Mouse (Mus musculus): ENCODE results near the gene Tln1. TPM values are rescaled to one million over a fixed set of nuclear protein-coding genes. Genes with fewer than 3 reads are reported as not detected.
"Not testable (repeated sequence)": the region's sequence is repeated elsewhere in the genome, so short reads cannot be mapped to it uniquely, and the experiment has no call there.

Gene Tln1
- polyA plus RNA-seq, 1 experiment = 197 TPM

DNA sequence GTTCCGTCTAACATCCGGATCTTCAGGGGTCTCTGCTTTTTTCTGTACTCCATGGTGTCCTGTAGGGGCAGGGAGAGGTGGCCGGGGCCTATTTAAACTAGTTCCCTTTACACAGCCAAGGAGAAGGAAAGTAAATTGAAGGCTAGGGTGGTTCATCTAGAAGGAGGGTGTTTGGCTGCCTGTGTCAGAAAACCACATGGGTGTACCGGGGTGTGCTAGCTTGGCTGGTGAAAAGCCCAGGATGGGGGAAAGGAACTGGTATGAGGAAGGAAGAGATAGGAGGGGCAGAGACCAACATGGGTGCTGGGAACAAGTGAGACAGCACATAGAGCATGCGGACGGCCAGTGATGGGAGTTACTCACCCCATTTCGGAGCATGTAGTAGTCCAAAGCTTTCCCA, 6.6 kb downstream of the Tln1 start:
- H3K4me1 ChIP-seq (ENCODE audit: control insufficient read depth, insufficient read depth, low read length) = peaks cover 18% of the 10 kb centered on the region
- no peak overlapping the region for H3K4me3 ChIP-seq (replicated peaks; ENCODE audit: extremely low read depth, low read depth, low read length)
- no peak for DNase-seq
- no peak for TF ChIP-seq CTCF (IDR thresholded peaks at IDR 0.05; ENCODE audit: insufficient read depth, low read length)
- TF ChIP-seq POLR2A (IDR thresholded peaks at IDR 0.05; ENCODE audit: borderline replicate concordance, extremely low read depth, low read depth, low read length) = no peak
- 91% methylated on average over 7 of the region's 7 CpGs for WGBS

DNA sequence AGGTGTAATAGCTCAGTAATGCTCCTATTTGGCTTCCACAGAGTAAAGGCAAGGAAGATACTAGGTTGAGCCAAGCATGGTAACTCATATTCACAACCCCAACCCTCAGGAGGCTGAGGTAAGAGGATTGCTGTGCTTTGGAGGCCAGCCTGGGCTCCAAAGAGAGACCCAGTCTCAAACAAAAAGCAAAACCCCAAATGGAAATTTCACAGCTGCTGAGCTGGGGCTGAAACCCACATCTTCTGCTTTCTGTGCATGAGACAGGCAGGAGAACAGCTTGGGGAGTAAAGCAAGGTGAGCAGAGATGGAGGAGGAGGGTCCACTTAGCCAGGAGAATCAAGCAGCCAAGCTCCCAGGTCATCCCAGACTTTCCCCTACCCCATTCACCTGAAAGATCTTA, 8.6 kb downstream of the Tln1 start:
- no peak for DNase-seq
- H3K4me1 ChIP-seq (ENCODE audit: control insufficient read depth, insufficient read depth, low read length) = peaks cover 10% of the 10 kb centered on the region
- TF ChIP-seq CTCF (IDR thresholded peaks at IDR 0.05; ENCODE audit: insufficient read depth, low read length) (no peak), POLR2A (IDR thresholded peaks at IDR 0.05; ENCODE audit: borderline replicate concordance, extremely low read depth, low read depth, low read length) (no peak)
- no peak overlapping the region for H3K4me3 ChIP-seq (replicated peaks; ENCODE audit: extremely low read depth, low read depth, low read length)

DNA sequence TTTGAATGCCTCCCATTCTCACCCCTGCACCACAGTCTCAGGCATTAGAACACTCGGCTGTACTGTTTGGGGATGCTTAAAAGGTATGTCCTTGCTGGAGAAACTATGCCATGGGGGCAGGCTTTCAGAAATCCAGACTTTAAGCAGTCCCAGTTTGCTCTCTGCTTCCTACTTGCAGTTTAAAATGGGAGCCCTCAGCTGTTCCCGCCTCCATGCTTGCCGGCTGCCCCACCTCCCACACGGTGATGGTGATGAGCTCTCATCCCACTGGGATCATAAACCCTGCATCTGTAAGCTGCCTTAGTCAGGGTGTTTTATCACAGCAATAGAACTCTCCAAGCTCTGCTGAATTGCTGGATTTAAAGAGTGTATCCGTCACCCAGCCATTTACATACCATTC, 10.1 kb downstream of the Tln1 start:
- no peak for DNase-seq
- H3K4me1 ChIP-seq (ENCODE audit: control insufficient read depth, insufficient read depth, low read length) = no peaks in the 10 kb centered on the region; the same call in 1 of the 2 replicates
- 97% methylated on average over 5 of the region's 5 CpGs for WGBS
- TF ChIP-seq CTCF (IDR thresholded peaks at IDR 0.05; ENCODE audit: insufficient read depth, low read length) (no peak), POLR2A (IDR thresholded peaks at IDR 0.05; ENCODE audit: borderline replicate concordance, extremely low read depth, low read depth, low read length) (no peak)
- no peak overlapping the region for H3K4me3 ChIP-seq (replicated peaks; ENCODE audit: extremely low read depth, low read depth, low read length)

DNA sequence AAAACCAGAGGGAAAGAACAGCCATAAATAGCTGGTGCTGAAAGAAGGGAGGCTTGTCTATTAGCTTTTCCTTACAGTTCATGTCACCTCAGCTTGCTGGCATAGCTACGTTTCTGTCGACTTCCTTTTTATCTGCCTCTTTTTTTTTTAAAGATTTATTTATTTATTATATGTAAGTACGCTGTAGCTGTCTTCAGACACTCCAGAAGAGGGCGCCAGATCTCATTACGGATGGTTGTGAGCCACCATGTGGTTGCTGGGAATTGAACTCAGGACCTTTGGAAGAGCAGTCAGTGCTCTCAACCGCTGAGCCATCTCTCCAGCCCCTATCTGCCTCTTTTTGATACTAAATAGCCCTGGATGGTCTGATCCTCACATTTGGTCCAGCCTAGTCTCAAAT, 10.6 kb downstream of the Tln1 start:
- H3K4me3 ChIP-seq (replicated peaks; ENCODE audit: extremely low read depth, low read depth, low read length); DNase-seq; H3K4me1 ChIP-seq (ENCODE audit: control insufficient read depth, insufficient read depth, low read length): not testable (repeated sequence)
- whole genome bisulfite sequencing = 65% methylated on average over 6 of the region's 6 CpGs

- 92% methylated on average over 12 of the region's 12 CpGs for WGBS
- H3K4me1 ChIP-seq (ENCODE audit: control insufficient read depth, insufficient read depth, low read length) = no peaks in the 10 kb centered on the region
- DNase-seq = no peak
- TF ChIP-seq CTCF (IDR thresholded peaks at IDR 0.05; ENCODE audit: insufficient read depth, low read length) = no peak
- no peak for TF ChIP-seq POLR2A (IDR thresholded peaks at IDR 0.05; ENCODE audit: borderline replicate concordance, extremely low read depth, low read depth, low read length)
- no peak overlapping the region for H3K4me3 ChIP-seq (replicated peaks; ENCODE audit: extremely low read depth, low read depth, low read length)
Measured at GRCm38 (mm10) chr4:43549055-43549454, 13.4 kb downstream of the Tln1 start.

DNA sequence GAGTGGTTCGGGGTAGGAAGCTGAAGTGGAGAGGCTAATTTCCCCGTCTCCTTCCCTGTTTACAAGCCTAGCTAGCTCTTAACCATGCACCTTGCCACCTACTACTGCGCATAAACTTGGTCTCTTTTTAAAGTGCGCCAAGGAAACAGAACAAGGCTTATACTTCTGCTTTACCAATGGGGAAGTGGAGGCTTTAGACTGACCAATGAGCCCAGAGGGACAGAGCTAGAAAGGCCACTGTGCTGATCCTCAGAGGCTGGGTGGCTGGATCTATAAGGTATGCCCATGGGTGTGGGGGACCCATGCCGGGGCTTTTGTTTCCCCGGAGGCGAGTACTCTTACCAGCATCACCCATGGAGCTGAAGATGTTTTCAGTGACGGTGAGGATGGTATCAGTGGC, 15.3 kb downstream of the Tln1 start:
- no peak for DNase-seq
- Histone ChIP-seq H3K4me3 (replicated peaks; ENCODE audit: extremely low read depth, low read depth, low read length) (no peak overlapping the region), H3K4me1 (ENCODE audit: control insufficient read depth, insufficient read depth, low read length) (no peaks in the 10 kb centered on the region)
- 90% methylated on average over 8 of the region's 8 CpGs for WGBS
- TF ChIP-seq POLR2A (IDR thresholded peaks at IDR 0.05; ENCODE audit: borderline replicate concordance, extremely low read depth, low read depth, low read length) (no peak), CTCF (IDR thresholded peaks at IDR 0.05; ENCODE audit: insufficient read depth, low read length) (no peak)

- 86% methylated on average over 12 of the region's 12 CpGs for WGBS
- no peak for TF ChIP-seq CTCF (IDR thresholded peaks at IDR 0.05; ENCODE audit: insufficient read depth, low read length)
- no peak for TF ChIP-seq POLR2A (IDR thresholded peaks at IDR 0.05; ENCODE audit: borderline replicate concordance, extremely low read depth, low read depth, low read length)
- H3K4me1 ChIP-seq (ENCODE audit: control insufficient read depth, insufficient read depth, low read length) = no peaks in the 10 kb centered on the region
- DNase-seq = no peak
- no peak overlapping the region for H3K4me3 ChIP-seq (replicated peaks; ENCODE audit: extremely low read depth, low read depth, low read length)
Measured at GRCm38 (mm10) chr4:43546375-43547047, 16.0 kb downstream of the Tln1 start.

GRCm38 (mm10) chr4:43542044-43542443, 20.4 kb downstream of the Tln1 start:
- Histone ChIP-seq H3K4me3 (replicated peaks; ENCODE audit: extremely low read depth, low read depth, low read length) (no peak overlapping the region), H3K4me1 (ENCODE audit: control insufficient read depth, insufficient read depth, low read length) (no peaks in the 10 kb centered on the region)
- TF ChIP-seq CTCF (IDR thresholded peaks at IDR 0.05; ENCODE audit: insufficient read depth, low read length) = no peak
- TF ChIP-seq POLR2A (IDR thresholded peaks at IDR 0.05; ENCODE audit: borderline replicate concordance, extremely low read depth, low read depth, low read length) = no peak
- DNase-seq = no peak
- 80% methylated on average over 3 of the region's 3 CpGs for WGBS

GRCm38 (mm10) chr4:43536031-43536430, 26.5 kb downstream of the Tln1 start:
- H3K4me3 ChIP-seq (replicated peaks; ENCODE audit: extremely low read depth, low read depth, low read length) = no peak overlapping the region
- whole genome bisulfite sequencing = 89% methylated on average over 9 of the region's 9 CpGs
- DNase-seq = no peak
- no peaks in the 10 kb centered on the region for H3K4me1 ChIP-seq (ENCODE audit: control insufficient read depth, insufficient read depth, low read length)
- TF ChIP-seq CTCF (IDR thresholded peaks at IDR 0.05; ENCODE audit: insufficient read depth, low read length) (no peak), POLR2A (IDR thresholded peaks at IDR 0.05; ENCODE audit: borderline replicate concordance, extremely low read depth, low read depth, low read length) (no peak)

- DNase-seq = no peak
- H3K4me1 ChIP-seq (ENCODE audit: control insufficient read depth, insufficient read depth, low read length) = no peaks in the 10 kb centered on the region
- TF ChIP-seq CTCF (IDR thresholded peaks at IDR 0.05; ENCODE audit: insufficient read depth, low read length) (no peak), POLR2A (IDR thresholded peaks at IDR 0.05; ENCODE audit: borderline replicate concordance, extremely low read depth, low read depth, low read length) (no peak)
- WGBS = 95% methylated on average over 8 of the region's 8 CpGs
- H3K4me3 ChIP-seq (replicated peaks; ENCODE audit: extremely low read depth, low read depth, low read length) = no peak overlapping the region
Measured at GRCm38 (mm10) chr4:43535628-43536027, 26.9 kb downstream of the Tln1 start.
